Mouse (Mus musculus): ENCODE data around the gene Kif26a. TPM values are rescaled to one million over a fixed set of nuclear protein-coding genes. Genes with fewer than 3 reads are reported as not detected.
A peak's percentile ranks its signal among the peaks of the same experiment; 100 is the strongest.

The Kif26a gene
- polyA plus RNA-seq, 1 experiment from 2014 or later = 4.4 TPM

DNA sequence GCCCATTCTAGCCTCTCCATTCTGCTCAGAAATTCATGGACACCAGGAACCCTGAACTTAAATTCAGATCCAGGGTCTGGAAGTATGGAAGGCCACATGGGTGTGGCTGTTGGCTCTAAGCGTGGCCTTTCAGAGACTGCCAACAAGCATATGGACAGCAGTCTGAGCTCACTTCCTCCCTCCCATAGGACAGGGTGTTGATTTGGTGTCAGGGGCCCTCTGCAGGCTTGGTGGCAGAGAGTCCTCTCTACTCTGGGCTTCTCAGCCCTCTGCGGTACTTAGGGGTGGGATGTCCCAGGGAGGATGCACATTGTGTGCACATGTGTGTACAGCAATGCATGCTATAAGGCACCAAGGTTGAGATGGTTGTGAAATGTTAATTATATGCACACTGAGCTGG, 54.0 kb downstream of the Kif26a start:
- 72% methylated on average over 2 of the region's 2 CpGs for WGBS
- no peaks in the 10 kb centered on the region for H3K9me3 ChIP-seq (ENCODE audit: low read length)
- no peak overlapping the region for H3K9ac ChIP-seq (replicated peaks; ENCODE audit: low read length)
- H3K4me3 ChIP-seq (ENCODE audit: low read length) = no peak overlapping the region
- H3K27me3 ChIP-seq (ENCODE audit: insufficient read depth, low read length) = peaks cover 14% of the 10 kb centered on the region
- H3K4me2 ChIP-seq (replicated peaks; ENCODE audit: low read depth, low read length) = no peak overlapping the region
- no peak overlapping the region for H3K27ac ChIP-seq (ENCODE audit: low read length)
- peaks cover 3% of the 10 kb centered on the region; the same call in 1 of the 2 replicates for H3K4me1 ChIP-seq (ENCODE audit: insufficient read depth, low read length)
- ATAC-seq (ENCODE audit: low FRiP score, low TSS enrichment) = no peak
- H3K36me3 ChIP-seq (ENCODE audit: insufficient read depth, low read length) = no peaks in the 10 kb centered on the region

DNA sequence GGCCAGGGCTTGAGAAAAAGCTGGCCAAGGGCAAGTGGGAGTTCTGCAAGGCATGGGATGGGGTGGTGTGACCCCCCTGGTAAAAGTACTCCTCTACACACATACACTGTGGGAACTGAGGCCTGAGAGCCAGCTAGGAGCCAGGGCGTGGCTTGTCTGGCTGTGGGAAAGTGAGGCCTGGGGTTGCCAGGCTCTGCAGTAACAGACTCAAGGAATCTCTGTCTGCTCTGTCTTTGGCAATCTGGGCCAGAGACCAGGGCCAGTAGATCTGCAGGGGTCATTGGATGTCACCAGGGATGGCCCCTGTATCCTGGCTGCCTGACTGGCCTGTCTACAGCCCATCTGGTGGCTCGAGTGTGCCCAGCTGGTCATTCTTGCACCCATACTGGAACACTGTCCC, 61.2 kb downstream of the Kif26a start:
- no peak overlapping the region for H3K9ac ChIP-seq (replicated peaks; ENCODE audit: low read length)
- WGBS = 73% methylated on average over 2 of the region's 2 CpGs
- ATAC-seq (ENCODE audit: low FRiP score, low TSS enrichment) = no peak
- H3K27ac ChIP-seq (ENCODE audit: low read length) = no peak overlapping the region
- no peak overlapping the region for H3K4me2 ChIP-seq (replicated peaks; ENCODE audit: low read depth, low read length)
- H3K9me3 ChIP-seq (ENCODE audit: low read length) = no peaks in the 10 kb centered on the region
- no peaks in the 10 kb centered on the region for H3K36me3 ChIP-seq (ENCODE audit: insufficient read depth, low read length)
- no peaks in the 10 kb centered on the region for H3K4me1 ChIP-seq (ENCODE audit: insufficient read depth, low read length)
- H3K27me3 ChIP-seq (ENCODE audit: insufficient read depth, low read length) = no peaks in the 10 kb centered on the region
- H3K4me3 ChIP-seq (ENCODE audit: low read length) = no peak overlapping the region

DNA sequence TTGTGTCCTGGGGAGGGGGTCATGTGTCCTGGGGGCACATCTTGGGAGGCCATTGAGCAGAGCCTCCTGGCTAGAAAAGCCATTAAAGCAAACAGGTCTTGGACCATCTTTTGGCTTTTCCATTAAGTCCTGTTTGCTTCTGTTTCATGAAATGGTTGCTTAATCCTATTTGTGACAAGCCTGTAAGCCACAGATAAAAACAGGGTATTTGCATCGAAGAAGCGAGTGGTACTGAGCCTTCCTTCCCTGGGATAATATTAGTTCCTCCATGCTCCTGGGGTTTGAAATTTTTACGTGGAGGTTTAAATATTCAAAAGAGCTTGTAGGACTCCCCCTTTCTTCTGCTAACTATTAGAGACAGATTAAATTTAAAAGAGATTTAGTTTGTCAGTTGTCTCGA, 61.7 kb downstream of the Kif26a start:
- Histone ChIP-seq H3K27me3 (ENCODE audit: insufficient read depth, low read length) (no peaks in the 10 kb centered on the region; the same call in 1 of the 2 replicates), H3K4me3 (ENCODE audit: low read length) (no peak overlapping the region), H3K27ac (ENCODE audit: low read length) (no peak overlapping the region), H3K4me1 (ENCODE audit: insufficient read depth, low read length) (no peaks in the 10 kb centered on the region), H3K4me2 (replicated peaks; ENCODE audit: low read depth, low read length) (no peak overlapping the region), H3K36me3 (ENCODE audit: insufficient read depth, low read length) (no peaks in the 10 kb centered on the region), H3K9me3 (ENCODE audit: low read length) (no peaks in the 10 kb centered on the region), H3K9ac (replicated peaks; ENCODE audit: low read length) (no peak overlapping the region)
- no peak for ATAC-seq (ENCODE audit: low FRiP score, low TSS enrichment)
- WGBS = 77% methylated on average over 4 of the region's 4 CpGs

DNA sequence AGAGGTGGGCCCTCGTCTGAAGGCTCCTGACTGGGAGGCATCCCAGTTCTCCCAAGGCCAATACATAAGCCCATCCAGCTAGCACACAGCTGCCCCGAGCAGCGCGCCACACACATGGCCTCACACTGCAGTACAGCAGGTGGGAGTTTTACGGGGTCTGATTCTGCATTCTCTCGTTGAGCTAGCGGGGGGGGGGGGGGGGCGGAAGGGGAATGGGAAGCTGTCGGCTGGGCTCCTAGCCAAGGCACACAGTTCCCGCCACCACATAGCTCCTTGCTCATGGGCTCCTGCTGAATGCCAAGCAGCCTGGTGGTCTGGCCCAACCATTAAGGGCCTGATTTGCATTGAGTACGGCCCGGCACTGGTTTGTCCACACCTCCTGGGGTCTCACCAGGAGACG, 64.6 kb downstream of the Kif26a start:
- no peak for ATAC-seq (ENCODE audit: low FRiP score, low TSS enrichment)
- no peak overlapping the region for H3K4me3 ChIP-seq (ENCODE audit: low read length)
- no peaks in the 10 kb centered on the region for H3K9me3 ChIP-seq (ENCODE audit: low read length)
- no peak overlapping the region for H3K4me2 ChIP-seq (replicated peaks; ENCODE audit: low read depth, low read length)
- no peaks in the 10 kb centered on the region for H3K36me3 ChIP-seq (ENCODE audit: insufficient read depth, low read length)
- H3K4me1 ChIP-seq (ENCODE audit: insufficient read depth, low read length) = peaks cover 4% of the 10 kb centered on the region; the same call in 1 of the 2 replicates
- no peak overlapping the region for H3K27ac ChIP-seq (ENCODE audit: low read length)
- no peak overlapping the region for H3K9ac ChIP-seq (replicated peaks; ENCODE audit: low read length)
- no peaks in the 10 kb centered on the region; the same call in 1 of the 2 replicates for H3K27me3 ChIP-seq (ENCODE audit: insufficient read depth, low read length)
- 36% methylated on average over 11 of the region's 13 CpGs for WGBS

DNA sequence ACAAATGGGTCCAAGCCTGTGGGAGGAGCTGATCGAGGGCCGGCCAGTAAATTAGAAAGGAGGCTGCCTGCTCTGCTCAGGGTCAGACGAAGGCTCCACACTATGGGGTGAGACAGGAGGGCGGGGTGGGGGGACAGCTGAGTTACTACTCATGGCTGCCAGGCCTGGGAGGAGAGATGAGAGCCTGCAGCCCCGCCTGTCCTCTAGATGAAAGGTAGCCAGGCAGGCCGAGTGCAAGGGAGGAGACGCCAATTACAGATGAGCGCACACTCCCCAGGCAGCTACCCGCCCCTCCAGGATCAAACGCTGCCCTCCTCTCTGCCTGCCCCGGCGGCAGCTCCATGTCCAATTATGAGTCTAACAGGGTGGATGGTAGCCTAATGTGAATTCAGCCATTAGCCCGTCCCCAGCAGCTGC, 68.4 kb downstream of the Kif26a start:
- H3K4me2 ChIP-seq (replicated peaks; ENCODE audit: low read depth, low read length) = no peak overlapping the region
- no peak overlapping the region for H3K9ac ChIP-seq (replicated peaks; ENCODE audit: low read length)
- WGBS = 16% methylated on average over 12 of the region's 13 CpGs
- no peaks in the 10 kb centered on the region for H3K9me3 ChIP-seq (ENCODE audit: low read length)
- H3K4me3 ChIP-seq (ENCODE audit: low read length) = no peak overlapping the region
- ATAC-seq (ENCODE audit: low FRiP score, low TSS enrichment) = peak; percentile 53
- peaks cover 5% of the 10 kb centered on the region; the same call in 1 of the 2 replicates for H3K27me3 ChIP-seq (ENCODE audit: insufficient read depth, low read length)
- peaks cover 4% of the 10 kb centered on the region; the same call in 1 of the 2 replicates for H3K4me1 ChIP-seq (ENCODE audit: insufficient read depth, low read length)
- no peak overlapping the region for H3K27ac ChIP-seq (ENCODE audit: low read length)
- no peaks in the 10 kb centered on the region for H3K36me3 ChIP-seq (ENCODE audit: insufficient read depth, low read length)

DNA sequence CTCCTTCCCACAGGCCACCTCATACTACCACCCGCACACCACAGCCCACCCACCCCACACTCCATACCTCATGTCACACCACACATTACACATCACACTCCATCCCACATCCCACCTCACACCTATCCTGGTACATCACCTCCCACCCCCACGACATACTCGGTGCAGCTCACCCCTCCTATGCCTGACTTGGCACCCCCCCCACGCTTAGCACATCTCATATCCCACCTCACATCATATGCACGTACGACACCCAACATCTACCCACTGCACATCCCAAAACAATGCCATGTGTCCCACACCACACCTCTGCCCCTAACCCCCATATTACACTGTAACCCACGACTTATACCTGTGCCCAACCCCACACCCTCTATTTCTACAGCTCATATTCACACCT, 69.5 kb downstream of the Kif26a start:
- H3K4me2 ChIP-seq (replicated peaks; ENCODE audit: low read depth, low read length) = no peak overlapping the region
- ATAC-seq (ENCODE audit: low FRiP score, low TSS enrichment) = no peak
- no peaks in the 10 kb centered on the region for H3K9me3 ChIP-seq (ENCODE audit: low read length)
- peaks cover 4% of the 10 kb centered on the region; the same call in 1 of the 2 replicates for H3K4me1 ChIP-seq (ENCODE audit: insufficient read depth, low read length)
- peaks cover 5% of the 10 kb centered on the region; the same call in 1 of the 2 replicates for H3K27me3 ChIP-seq (ENCODE audit: insufficient read depth, low read length)
- WGBS = 80% methylated on average over 7 of the region's 7 CpGs
- no peak overlapping the region for H3K27ac ChIP-seq (ENCODE audit: low read length)
- no peaks in the 10 kb centered on the region for H3K36me3 ChIP-seq (ENCODE audit: insufficient read depth, low read length)
- no peak overlapping the region for H3K4me3 ChIP-seq (ENCODE audit: low read length)
- no peak overlapping the region for H3K9ac ChIP-seq (replicated peaks; ENCODE audit: low read length)

DNA sequence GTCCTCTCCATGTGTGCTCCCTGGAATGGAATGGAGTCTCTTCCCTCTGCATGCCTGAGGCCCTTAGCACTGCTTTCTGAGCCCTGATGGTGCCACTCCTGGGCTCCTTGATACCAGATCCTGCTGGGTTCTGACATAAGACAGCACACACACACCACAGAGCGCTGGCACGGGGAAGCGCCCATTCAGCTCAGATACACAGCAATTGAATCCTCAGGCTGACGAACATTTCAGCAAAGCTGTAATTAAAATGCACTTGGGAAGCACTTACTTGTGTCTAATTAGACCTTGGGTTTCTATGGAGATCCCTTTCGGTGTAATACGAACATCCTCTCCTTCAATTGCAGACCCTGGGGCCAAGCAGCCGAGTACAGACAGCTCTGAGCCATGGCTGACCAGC, 71.0 kb downstream of the Kif26a start:
- 48% methylated on average over 7 of the region's 7 CpGs for WGBS

DNA sequence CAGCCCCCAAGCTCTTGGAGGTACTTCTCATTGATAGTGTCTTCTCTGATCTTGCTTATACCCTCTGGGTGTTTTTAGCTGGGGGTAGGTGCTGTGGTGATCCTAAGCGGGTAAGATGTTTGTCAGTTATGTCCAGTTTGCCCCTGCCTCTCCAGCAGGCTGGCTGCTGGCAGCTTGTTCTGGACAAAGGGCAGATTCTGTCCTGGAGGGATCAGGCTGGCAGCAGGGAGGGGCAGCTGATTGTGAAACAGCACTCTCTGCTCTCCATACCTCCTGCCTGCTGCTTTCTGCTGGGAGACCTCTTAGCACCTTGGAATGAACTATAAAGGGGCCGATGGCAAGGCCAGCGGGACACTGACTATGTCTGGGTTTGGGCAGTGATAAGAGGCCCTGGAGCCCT, 71.7 kb downstream of the Kif26a start:
- H3K27me3 ChIP-seq (ENCODE audit: insufficient read depth, low read length) = peaks cover 19% of the 10 kb centered on the region; the same call in 1 of the 2 replicates
- no peak overlapping the region for H3K4me3 ChIP-seq (ENCODE audit: low read length)
- no peak overlapping the region for H3K27ac ChIP-seq (ENCODE audit: low read length)
- 56% methylated on average over 3 of the region's 3 CpGs for WGBS
- peaks cover 4% of the 10 kb centered on the region; the same call in 1 of the 2 replicates for H3K4me1 ChIP-seq (ENCODE audit: insufficient read depth, low read length)
- no peak for ATAC-seq (ENCODE audit: low FRiP score, low TSS enrichment)
- H3K9ac ChIP-seq (replicated peaks; ENCODE audit: low read length) = no peak overlapping the region
- H3K9me3 ChIP-seq (ENCODE audit: low read length) = no peaks in the 10 kb centered on the region
- H3K36me3 ChIP-seq (ENCODE audit: insufficient read depth, low read length) = no peaks in the 10 kb centered on the region
- no peak overlapping the region for H3K4me2 ChIP-seq (replicated peaks; ENCODE audit: low read depth, low read length)

More for the DNA sequence above, 71.0 kb downstream of the Kif26a start:
- Histone ChIP-seq H3K27me3 (ENCODE audit: insufficient read depth, low read length) (peaks cover 12% of the 10 kb centered on the region; the same call in 1 of the 2 replicates), H3K4me2 (replicated peaks; ENCODE audit: low read depth, low read length) (no peak overlapping the region), H3K27ac (ENCODE audit: low read length) (no peak overlapping the region), H3K9me3 (ENCODE audit: low read length) (no peaks in the 10 kb centered on the region), H3K4me3 (ENCODE audit: low read length) (no peak overlapping the region), H3K9ac (replicated peaks; ENCODE audit: low read length) (no peak overlapping the region), H3K36me3 (ENCODE audit: insufficient read depth, low read length) (no peaks in the 10 kb centered on the region), H3K4me1 (ENCODE audit: insufficient read depth, low read length) (peaks cover 4% of the 10 kb centered on the region; the same call in 1 of the 2 replicates)
- no peak for ATAC-seq (ENCODE audit: low FRiP score, low TSS enrichment)

DNA sequence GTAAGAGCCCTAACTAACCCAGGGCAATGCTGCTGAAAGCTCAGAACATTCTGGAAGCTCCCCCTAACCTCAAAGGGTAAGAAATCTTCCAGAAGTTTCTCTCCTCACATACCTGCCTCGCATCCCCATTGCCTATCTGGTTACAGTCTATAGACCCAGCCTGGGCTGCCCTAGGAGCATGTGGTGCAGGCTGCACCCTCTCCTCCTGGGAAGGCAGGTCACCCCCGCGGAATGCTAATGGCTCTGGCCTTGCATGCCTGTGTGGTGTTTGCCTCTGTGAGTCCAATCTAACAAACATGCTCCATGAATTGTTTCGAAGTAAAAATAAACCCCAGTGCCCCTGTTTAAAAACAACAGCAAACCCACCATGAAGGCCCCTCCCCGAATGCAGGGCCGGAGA, 75.3 kb downstream of the Kif26a start:
- no peak overlapping the region for H3K9ac ChIP-seq (replicated peaks; ENCODE audit: low read length)
- H3K27ac ChIP-seq (ENCODE audit: low read length) = no peak overlapping the region
- no peak for ATAC-seq (ENCODE audit: low FRiP score, low TSS enrichment)
- H3K4me3 ChIP-seq (ENCODE audit: low read length) = no peak overlapping the region
- H3K9me3 ChIP-seq (ENCODE audit: low read length) = no peaks in the 10 kb centered on the region
- H3K27me3 ChIP-seq (ENCODE audit: insufficient read depth, low read length) = peaks cover 27% of the 10 kb centered on the region; the same call in 1 of the 2 replicates
- peaks cover 5% of the 10 kb centered on the region for H3K4me1 ChIP-seq (ENCODE audit: insufficient read depth, low read length)
- H3K4me2 ChIP-seq (replicated peaks; ENCODE audit: low read depth, low read length) = no peak overlapping the region
- no peaks in the 10 kb centered on the region for H3K36me3 ChIP-seq (ENCODE audit: insufficient read depth, low read length)
- 61% methylated on average over 6 of the region's 6 CpGs for WGBS

DNA sequence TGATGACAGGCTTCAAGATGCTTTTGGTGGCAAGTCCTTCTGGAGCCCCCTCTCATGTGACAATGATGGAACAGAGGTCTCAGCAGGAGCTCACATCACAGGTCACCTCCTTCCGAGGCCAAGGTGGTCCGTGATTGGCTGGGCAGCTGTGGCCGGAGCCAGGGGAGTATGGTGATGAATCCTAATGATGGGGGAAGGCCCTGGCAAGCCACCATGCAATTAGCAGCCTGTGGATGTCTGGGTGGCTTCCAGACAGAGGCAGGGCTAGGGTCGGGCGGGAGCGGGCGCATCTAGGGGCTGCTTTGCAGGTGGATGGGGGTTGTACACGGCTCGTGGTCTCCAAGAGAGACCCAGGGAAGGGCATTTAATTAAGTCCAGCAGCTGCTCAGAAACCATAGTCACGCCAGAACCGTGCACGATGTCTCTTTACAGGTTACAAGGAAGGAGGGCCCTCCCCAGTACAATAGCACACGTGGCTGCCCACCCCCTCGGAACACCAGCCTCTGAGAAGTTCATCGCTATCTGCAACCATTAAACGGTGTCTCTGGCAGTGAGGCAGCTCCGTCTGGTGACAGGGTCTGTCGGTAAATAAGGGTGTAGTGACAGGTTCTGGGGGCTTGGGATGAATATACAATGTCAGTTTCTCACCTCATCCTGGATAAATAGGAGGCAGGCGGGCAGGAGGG, 75.9 kb downstream of the Kif26a start:
- Histone ChIP-seq H3K4me1 (ENCODE audit: insufficient read depth, low read length) (peaks cover 5% of the 10 kb centered on the region), H3K4me2 (replicated peaks; ENCODE audit: low read depth, low read length) (no peak overlapping the region), H3K36me3 (ENCODE audit: insufficient read depth, low read length) (no peaks in the 10 kb centered on the region), H3K9me3 (ENCODE audit: low read length) (no peaks in the 10 kb centered on the region), H3K4me3 (ENCODE audit: low read length) (no peak overlapping the region), H3K9ac (replicated peaks; ENCODE audit: low read length) (no peak overlapping the region), H3K27ac (ENCODE audit: low read length) (no peak overlapping the region), H3K27me3 (ENCODE audit: insufficient read depth, low read length) (peaks cover 27% of the 10 kb centered on the region; the same call in 1 of the 2 replicates)
- WGBS = 18% methylated on average over 19 of the region's 19 CpGs
- ATAC-seq (ENCODE audit: low FRiP score, low TSS enrichment) = no peak
